Mouse (Mus musculus) CH12.LX (cell line): ENCODE data around the gene Hdac11. TPM values are rescaled to one million over a fixed set of nuclear protein-coding genes. Genes with fewer than 3 reads are reported as not detected.
A peak's percentile ranks its signal among the peaks of the same experiment; 100 is the strongest.

Source experiments
- DNase-seq: peaks from one replicate; pipeline ENCODE4 v3.0.0-alpha.2; 2013; ENCODE audit errors: extremely low read depth
- H3K27ac ChIP-seq: 2 replicates; pipeline ENCODE4 v1.5.1; 2012; ENCODE audit warnings: low read depth, mild to moderate bottlenecking, control low read depth, moderate library complexity; ENCODE audit not compliant: insufficient read depth
- H3K27me3 ChIP-seq: replicated peaks from 2 replicates; pipeline ENCODE3; 2012; ENCODE audit warnings: inconsistent platforms
- H3K36me3 ChIP-seq, 2 experiments: replicated peaks in 1 of 2; 2 replicates each; pipeline versions ENCODE3 to v1.6.1; 2012; ENCODE audit warnings: inconsistent platforms in 1 of 2, low read length in 1 of 2, mild to moderate bottlenecking in 1 of 2, mixed read lengths in 1 of 2, moderate library complexity in 1 of 2; ENCODE audit not compliant: control insufficient read depth in 1 of 2, insufficient read depth in 1 of 2
- H3K4me1 ChIP-seq, 2 experiments: 2 replicates each; pipeline ENCODE4 v1.6.1; 2012; ENCODE audit warnings: inconsistent platforms in 1 of 2, moderate library complexity in 1 of 2; ENCODE audit not compliant: insufficient read depth in 2 of 2, control insufficient read depth in 1 of 2
- H3K4me2 ChIP-seq: 2 replicates; pipeline ENCODE4 v1.6.1; 2012; ENCODE audit warnings: low read depth, mild to moderate bottlenecking, control low read depth; ENCODE audit not compliant: poor library complexity, insufficient read depth, severe bottlenecking
- H3K4me3 ChIP-seq, 3 experiments: fragments of 150-350 bp in 1 of 3; sonication (generic) in 1 of 3; replicated peaks in 1 of 3; 2 replicates each; pipeline versions ENCODE3 to v1.5.1; 2011 to 2012; ENCODE audit warnings: low read depth in 2 of 3, low read length in 2 of 3, mild to moderate bottlenecking in 2 of 3, moderate library complexity in 2 of 3, control low read depth in 1 of 3, improper control_type of control experiment in 1 of 3, inconsistent platforms in 1 of 3, mixed read lengths in 1 of 3; ENCODE audit not compliant: poor library complexity in 1 of 3
- H3K79me2 ChIP-seq: replicated peaks from 2 replicates; pipeline ENCODE4 v1.6.1; 2012; ENCODE audit warnings: mild to moderate bottlenecking, moderate library complexity; ENCODE audit not compliant: control insufficient read depth, poor library complexity, insufficient read depth, severe bottlenecking; ENCODE audit errors: extremely low read depth
- H3K9ac ChIP-seq: 2 replicates; pipeline ENCODE4 v1.6.1; 2012; ENCODE audit warnings: low read depth, mild to moderate bottlenecking, control low read depth, moderate library complexity; ENCODE audit not compliant: insufficient read depth
- H3K9me3 ChIP-seq: replicated peaks from 2 replicates; pipeline ENCODE3; 2012; ENCODE audit warnings: low read length, inconsistent platforms, mixed read lengths
- ETS1 ChIP-seq: conservative IDR thresholded peaks from 2 replicates; pipeline ENCODE4 v1.6.1; 2012; ENCODE audit warnings: low read depth, mild to moderate bottlenecking, inconsistent platforms, low read length, improper control_type of control experiment, moderate library complexity
- HCFC1 ChIP-seq: IDR thresholded peaks from 2 replicates; pipeline ENCODE4 v1.6.1; 2012; ENCODE audit warnings: low read depth, mild to moderate bottlenecking, inconsistent platforms, low read length, improper control_type of control experiment
- JUN ChIP-seq: IDR thresholded peaks from 2 replicates; pipeline ENCODE4 v1.6.1; 2011; ENCODE audit warnings: low read depth, mild to moderate bottlenecking, low read length, improper control_type of control experiment, moderate library complexity; ENCODE audit not compliant: insufficient read depth
- JUND ChIP-seq: conservative IDR thresholded peaks from 2 replicates; pipeline ENCODE4 v1.6.1; 2011; ENCODE audit warnings: low read depth, low read length, improper control_type of control experiment
- MAFK ChIP-seq: IDR thresholded peaks from 2 replicates; pipeline ENCODE4 v1.6.1; 2011; ENCODE audit warnings: low read length, improper control_type of control experiment; ENCODE audit not compliant: insufficient replicate concordance
- MEF2A ChIP-seq: IDR thresholded peaks from 2 replicates; pipeline ENCODE4 v1.6.1; 2014; ENCODE audit warnings: low read depth, mild to moderate bottlenecking, inconsistent platforms, low read length, improper control_type of control experiment, borderline replicate concordance
- MXI1 ChIP-seq: IDR thresholded peaks from 2 replicates; pipeline ENCODE4 v1.6.1; 2011; ENCODE audit warnings: mild to moderate bottlenecking, low read depth, low read length, improper control_type of control experiment
- PAX5 ChIP-seq: IDR thresholded peaks from 2 replicates; pipeline ENCODE4 v1.6.1; 2012; ENCODE audit warnings: low read length, inconsistent platforms, mixed read lengths
- POLR2A ChIP-seq: IDR thresholded peaks from 2 replicates; pipeline ENCODE4 v1.6.1; 2011; ENCODE audit warnings: low read depth, mild to moderate bottlenecking, improper control_type of control experiment, low read length
- POLR2AphosphoS2 ChIP-seq: IDR thresholded peaks from 2 replicates; pipeline ENCODE4 v1.6.1; 2011; ENCODE audit warnings: low read depth, low read length, improper control_type of control experiment
- SMC3 ChIP-seq: IDR thresholded peaks from 2 replicates; pipeline ENCODE4 v1.6.1; 2011; ENCODE audit warnings: low read depth, low read length, improper control_type of control experiment
- TBP ChIP-seq: conservative IDR thresholded peaks from 2 replicates; pipeline ENCODE4 v1.6.1; 2011; ENCODE audit warnings: low read depth, low read length, improper control_type of control experiment
- USF1 ChIP-seq: IDR thresholded peaks from 2 replicates; pipeline ENCODE4 v1.6.1; 2014; ENCODE audit warnings: low read depth, mild to moderate bottlenecking, inconsistent platforms, low read length, improper control_type of control experiment
- ZC3H11A ChIP-seq: IDR thresholded peaks from 2 replicates; pipeline ENCODE4 v1.6.1; 2012; ENCODE audit warnings: low read depth, mild to moderate bottlenecking, inconsistent platforms, low read length, improper control_type of control experiment
- ZMIZ1 ChIP-seq: IDR thresholded peaks from 2 replicates; pipeline ENCODE4 v1.6.1; 2012; ENCODE audit warnings: low read depth, mild to moderate bottlenecking, inconsistent platforms, low read length, improper control_type of control experiment
- ZNF384 ChIP-seq: IDR thresholded peaks from 2 replicates; pipeline ENCODE4 v1.6.1; 2012; ENCODE audit warnings: low read depth, low read length, improper control_type of control experiment, inconsistent platforms
- dilution Hi-C: fragments of 300-500 bp; cut with MboI; formaldehyde crosslinking; loops from 2 replicates; pipeline ENCODE4 v1.14.3; 2020; ENCODE audit warnings: low sequenced_read_pairs; ENCODE audit not compliant: extremely low pct_unique_long_range_greater_than_20kb, extremely low pct_ligation_motif_present
- in situ Hi-C: fragments of 300-500 bp; cut with MboI; formaldehyde crosslinking; loops from 3 replicates; pipeline ENCODE4 v1.14.3; 2019; ENCODE audit warnings: low sequenced_read_pairs, low pct_ligation_motif_present, low pct_unique_long_range_greater_than_20kb, mixed read lengths
- polyA plus RNA-seq: library from polyadenylated mRNA; unstranded; fragments of >175 nt; gene quantifications from 2 replicates; pipeline ENCODE4 v1.2.1, GENCODE M21; 2012; ENCODE audit warnings: low read depth; ENCODE audit not compliant: insufficient read length
- total RNA-seq, 2 experiments: library from RNA; depleted of rRNA; stranded (reverse); fragments of 300-350 nt in 1 of 2; fragments of >200 nt in 1 of 2; gene quantifications; 2 replicates each; pipeline ENCODE4 v1.2.3; 2012 to 2014

The Hdac11 gene
- total and polyA plus RNA-seq, 3 experiments, result 0.53 to 2.1 TPM; not detected in 1

DNA sequence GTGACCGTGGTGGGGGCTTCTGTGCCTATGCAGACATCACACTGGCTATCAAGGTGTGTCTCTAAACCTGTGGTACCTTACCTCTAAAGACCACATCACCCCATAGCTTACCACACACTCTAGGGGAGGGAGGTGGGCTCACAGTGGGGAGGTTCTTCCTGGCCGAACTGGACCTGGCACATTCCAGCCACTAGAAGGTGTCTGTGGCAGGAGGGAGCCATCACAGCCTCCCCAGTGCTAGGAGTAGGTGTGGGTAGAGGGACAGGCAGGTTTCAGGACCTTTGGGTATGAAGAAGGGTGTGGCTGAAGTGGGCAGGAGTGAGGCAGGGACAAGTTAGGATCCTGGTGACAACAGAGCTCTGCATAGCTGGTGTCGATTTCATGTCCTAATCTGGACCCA, 11.4 kb downstream of the Hdac11 start:
- Histone ChIP-seq H3K36me3 (no peaks in the 10 kb centered on the region), H3K4me3 (no peak overlapping the region), H3K79me2 (no peaks in the 10 kb centered on the region), H3K4me2 (no peak overlapping the region), H3K9ac (no peak overlapping the region), H3K4me1 (peaks cover 3 to 7% of the 10 kb centered on the region in 2 experiments; a peak in 2 of 4 replicates), H3K27me3 (peaks cover 51% of the 10 kb centered on the region), H3K27ac (no peak overlapping the region), H3K9me3 (no peaks in the 10 kb centered on the region)
- in situ Hi-C loops (loop anchor here (25.0 kb wide), 1 partner anchor 244 kb away; the partner anchor contains the start of gene Wnt7a), dilution Hi-C loops (no loop called here)
- TF ChIP-seq ZMIZ1 (no peak), POLR2A (no peak), ZNF384 (no peak)
- no peak for DNase-seq

DNA sequence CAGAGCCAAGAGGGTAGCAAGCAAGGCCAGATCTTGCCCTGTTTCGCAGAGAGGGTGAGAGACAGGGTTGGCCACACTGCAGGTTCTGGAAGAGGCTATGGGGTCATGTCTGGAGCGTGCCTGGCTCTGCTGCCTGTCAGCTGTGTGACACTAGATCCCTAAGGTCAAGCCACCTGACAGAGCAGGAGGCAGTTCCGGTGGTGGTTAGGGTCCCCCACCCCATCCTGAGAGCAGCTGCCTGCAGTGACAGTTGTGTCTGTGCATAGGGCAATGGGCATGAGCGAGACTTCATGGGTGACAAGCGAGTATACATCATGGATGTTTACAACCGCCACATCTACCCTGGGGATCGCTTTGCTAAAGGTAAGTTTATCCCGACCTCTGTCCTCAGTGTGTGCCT, 12.7 kb downstream of the Hdac11 start:
- no peak overlapping the region for H3K27ac ChIP-seq
- in situ Hi-C loops, result loop anchor here (25.0 kb wide), 1 partner anchor 243 kb away; the partner anchor contains the start of gene Wnt7a
- no peak for TF ChIP-seq ETS1
- TF ChIP-seq ZC3H11A, result no peak
- no peak for TF ChIP-seq POLR2AphosphoS2
- no peak for TF ChIP-seq JUND
- no peak for TF ChIP-seq USF1
- no peak for TF ChIP-seq MEF2A
- H3K27me3 ChIP-seq, result peaks cover 50% of the 10 kb centered on the region
- DNase-seq, result no peak
- H3K4me2 ChIP-seq, result no peak overlapping the region
- H3K9me3 ChIP-seq, result no peaks in the 10 kb centered on the region
- H3K79me2 ChIP-seq, result no peaks in the 10 kb centered on the region
- dilution Hi-C loops, result no loop called here
- H3K4me3 ChIP-seq, result no peak overlapping the region
- H3K9ac ChIP-seq, result no peak overlapping the region
- H3K4me1 ChIP-seq, result peaks cover 3 to 10% of the 10 kb centered on the region in 2 experiments; a peak in 3 of 4 replicates
- no peaks in the 10 kb centered on the region for H3K36me3 ChIP-seq

DNA sequence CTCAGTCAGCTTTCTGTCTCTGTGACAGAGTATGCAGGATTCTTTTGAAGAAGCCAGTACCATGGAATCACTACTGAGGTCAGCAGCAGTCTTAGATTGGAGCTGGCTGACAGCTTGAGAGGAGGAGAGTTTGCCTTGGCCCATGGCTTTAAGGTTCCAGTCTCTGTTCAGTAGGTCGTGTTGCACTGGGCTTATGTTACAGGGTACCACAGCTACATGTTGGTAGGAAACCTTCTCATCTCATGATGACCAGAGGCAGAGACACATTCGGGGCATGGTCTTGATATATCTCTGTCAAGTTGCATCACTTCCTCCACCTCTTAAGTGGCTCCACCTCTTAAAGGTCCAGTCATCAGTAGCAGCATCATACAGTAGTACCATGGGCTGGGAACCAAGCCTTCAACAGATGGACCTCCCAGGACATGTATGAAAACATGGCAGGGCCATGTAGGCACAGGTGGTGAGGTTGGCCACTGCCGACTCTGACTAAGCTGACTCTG, 15.0 kb downstream of the Hdac11 start:
- no peak overlapping the region for H3K27ac ChIP-seq
- peak overlapping the region; percentile 84; the same call in 1 of the 2 replicates for H3K4me2 ChIP-seq
- dilution Hi-C loops, result no loop called here
- peaks cover 66% of the 10 kb centered on the region for H3K27me3 ChIP-seq
- peak overlapping the region; percentile 2 to 67 (median 41) for H3K4me3 ChIP-seq
- peak; percentile 38 for DNase-seq
- TF ChIP-seq TBP (peak; percentile 91), JUN (no peak), SMC3 (no peak), POLR2AphosphoS2 (no peak), ZMIZ1 (no peak), HCFC1 (no peak), PAX5 (no peak), ZNF384 (no peak), MXI1 (no peak), POLR2A (peak; percentile 48), JUND (no peak), MAFK (no peak)
- in situ Hi-C loops, result loop anchor here (5.0 to 25.0 kb wide), 2 partner anchors 106 to 241 kb away; partner anchors contain the start of gene Wnt7a
- no peaks in the 10 kb centered on the region for H3K79me2 ChIP-seq
- no peaks in the 10 kb centered on the region for H3K9me3 ChIP-seq
- H3K4me1 ChIP-seq, result peaks cover 3 to 10% of the 10 kb centered on the region in 2 experiments; a peak in 3 of 4 replicates
- no peaks in the 10 kb centered on the region for H3K36me3 ChIP-seq
- peak overlapping the region; percentile 86 for H3K9ac ChIP-seq
